Mouse (Mus musculus) cerebellum, postnatal 10 days (tissue): ENCODE results near the gene C9orf72.
A peak's percentile ranks its signal among the peaks of the same experiment; 100 is the strongest.
"Not testable (repeated sequence)": the region's sequence is repeated elsewhere in the genome, so short reads cannot be mapped to it uniquely, and the experiment has no call there.

Source experiments
- DNase-seq, 2 experiments: peaks; one replicate each; pipeline ENCODE4 v3.0.0; 2021; ENCODE audit warnings: mixed read lengths in 2 of 2

Gene C9orf72

DNA sequence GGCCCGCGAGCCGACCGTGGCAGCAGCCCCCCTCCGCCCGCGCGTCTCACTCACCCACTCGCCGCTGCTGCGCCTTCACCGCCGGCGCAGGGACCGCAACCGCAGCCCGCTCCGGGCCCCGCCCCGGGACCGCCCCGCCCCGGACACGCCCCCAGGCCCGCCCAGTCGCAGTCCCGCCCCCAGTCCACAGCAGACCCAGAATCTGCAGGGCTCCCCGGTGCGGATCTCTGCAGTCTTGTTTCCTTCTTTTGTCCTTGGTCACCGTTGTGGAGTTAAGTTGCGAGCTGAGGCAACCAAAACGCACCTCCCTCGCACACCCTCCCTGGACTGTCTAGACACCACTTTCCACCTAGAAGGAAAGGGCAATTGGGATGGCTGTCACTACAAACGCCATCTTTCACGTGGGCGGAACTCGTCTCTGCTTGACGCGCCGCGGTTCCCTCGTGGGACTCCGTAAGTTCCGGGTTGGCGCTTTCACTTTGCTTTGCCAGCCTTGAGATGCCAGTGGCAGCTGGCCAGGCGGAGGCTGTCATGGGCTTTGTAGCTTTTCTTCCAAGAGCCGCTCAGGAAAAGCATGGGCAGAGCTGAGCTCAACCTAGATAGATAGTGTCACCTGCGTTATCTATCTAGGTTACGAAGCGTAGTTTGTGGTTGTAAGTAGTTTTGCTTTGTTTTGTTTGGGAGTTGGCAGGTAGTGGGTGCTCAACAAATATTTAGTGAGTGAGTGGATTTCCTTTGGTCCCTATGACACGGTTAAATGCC lies at the start of gene C9orf72:
C9orf72 (minus strand) TSS at position 442 of the 762 bp plus-strand sequence.
- DNase-seq = peak; percentile 98

DNA sequence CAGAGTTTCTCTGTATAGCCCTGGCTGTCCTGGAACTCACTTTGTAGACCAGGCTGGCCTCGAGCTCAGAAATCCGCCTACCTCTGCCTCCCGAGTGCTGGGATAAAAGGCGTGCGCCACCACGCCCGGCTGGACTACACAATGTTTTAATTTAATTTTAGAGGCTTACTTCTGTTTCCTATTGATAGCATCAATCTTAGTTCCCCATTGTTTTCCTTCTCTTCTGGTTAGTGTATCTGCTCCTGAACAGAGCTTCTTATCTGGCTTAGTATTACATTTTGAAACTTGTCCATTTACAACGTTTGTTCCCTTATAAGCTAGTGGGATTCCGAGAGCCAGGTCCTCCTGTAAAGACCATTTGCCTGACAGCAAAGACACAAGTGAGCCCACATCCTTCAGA lies 33.0 kb upstream of the C9orf72 start:
- DNase-seq = no peak

GRCm38 (mm10) chr4:35244023-35244422 lies 18.0 kb upstream of the C9orf72 start:
- no peak for DNase-seq

DNA sequence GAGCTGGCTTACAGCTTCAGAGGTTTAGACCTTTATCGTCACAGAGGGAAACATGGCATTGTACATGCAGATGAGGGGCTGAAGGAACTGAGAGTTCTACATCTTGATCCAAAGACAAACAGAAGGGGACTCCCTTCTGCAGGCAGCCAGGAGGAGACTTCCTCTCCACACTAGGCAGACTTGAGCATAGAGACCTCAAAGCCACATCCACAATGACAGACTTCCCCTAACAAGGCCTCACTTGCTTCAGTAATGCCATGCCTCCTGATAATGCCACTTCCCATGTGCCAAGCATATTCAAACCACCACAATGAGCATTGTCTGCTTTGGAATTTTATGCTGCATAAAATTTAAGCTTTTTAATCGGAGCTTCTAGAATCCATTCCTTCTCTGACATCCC lies 15.8 kb upstream of the C9orf72 start:
- DNase-seq = no peak

- no peak for DNase-seq
Measured at GRCm38 (mm10) chr4:35238696-35239095, 12.7 kb upstream of the C9orf72 start.

GRCm38 (mm10) chr4:35238240-35238639 lies 12.3 kb upstream of the C9orf72 start:
- DNase-seq = not testable (repeated sequence)

DNA sequence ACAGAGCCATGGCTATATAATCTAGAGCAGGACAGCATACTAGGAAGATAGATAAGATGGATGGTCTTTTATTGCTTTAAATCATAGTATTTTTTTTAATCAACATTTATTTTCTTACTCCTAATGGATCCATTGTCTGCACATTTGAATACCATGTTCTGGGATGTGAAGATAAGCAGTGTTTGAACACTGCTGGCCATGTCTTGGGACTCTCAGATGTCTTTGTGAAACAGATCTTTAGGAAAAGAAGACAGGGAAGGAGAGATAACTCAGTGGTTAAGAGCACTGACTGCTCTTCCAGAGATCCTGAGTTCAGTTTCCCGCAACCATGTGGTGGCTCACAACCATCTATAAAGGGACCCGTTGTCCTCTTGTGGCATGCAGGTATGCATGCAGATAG lies 10.3 kb upstream of the C9orf72 start:
- DNase-seq = no peak

DNA sequence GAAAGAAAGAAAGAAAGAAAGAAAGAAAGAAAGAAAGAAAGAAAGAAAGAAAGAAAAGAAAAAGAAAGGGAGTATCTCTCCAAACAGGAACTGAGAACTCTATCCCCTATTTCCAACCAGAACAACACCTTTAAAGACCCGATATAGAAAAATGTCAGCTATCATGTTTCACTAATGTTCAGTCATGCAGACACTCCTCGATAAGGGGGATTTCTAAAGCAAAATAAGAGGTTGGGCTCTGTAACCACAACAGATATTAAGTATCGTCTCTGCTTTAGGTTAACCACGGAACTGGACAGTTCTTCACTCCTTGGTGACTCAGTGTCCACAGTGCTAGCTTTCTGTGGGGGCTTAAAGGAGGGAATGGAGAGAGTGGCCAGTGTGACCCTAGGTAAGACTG lies 2.3 kb upstream of the C9orf72 start:
- DNase-seq = no peak

- no peak for DNase-seq
Measured at GRCm38 (mm10) chr4:35226496-35226992, 569 bp upstream of the C9orf72 start.

GRCm38 (mm10) chr4:35225141-35225733 lies 738 bp downstream of the C9orf72 start:
- DNase-seq = no peak

DNA sequence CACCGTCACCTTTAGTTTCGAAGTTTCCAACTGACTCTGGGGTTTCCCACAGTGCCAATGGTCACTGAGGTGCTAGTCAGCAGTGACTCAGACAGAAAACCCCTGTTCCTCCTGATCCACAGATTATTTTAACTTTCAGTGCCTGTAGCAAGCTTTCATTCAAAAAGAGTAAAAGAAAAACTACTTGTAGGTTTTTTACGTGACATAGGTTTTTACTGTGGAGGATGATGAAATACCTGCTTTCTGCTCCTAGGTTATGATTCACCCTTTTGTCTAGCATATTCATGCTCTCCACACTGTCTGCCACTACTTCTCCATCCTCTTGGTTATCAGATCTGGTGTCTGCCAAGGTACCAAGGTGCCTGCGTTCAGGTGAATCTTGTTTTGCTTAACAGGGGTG lies 1.9 kb downstream of the C9orf72 start:
- DNase-seq = no peak

DNA sequence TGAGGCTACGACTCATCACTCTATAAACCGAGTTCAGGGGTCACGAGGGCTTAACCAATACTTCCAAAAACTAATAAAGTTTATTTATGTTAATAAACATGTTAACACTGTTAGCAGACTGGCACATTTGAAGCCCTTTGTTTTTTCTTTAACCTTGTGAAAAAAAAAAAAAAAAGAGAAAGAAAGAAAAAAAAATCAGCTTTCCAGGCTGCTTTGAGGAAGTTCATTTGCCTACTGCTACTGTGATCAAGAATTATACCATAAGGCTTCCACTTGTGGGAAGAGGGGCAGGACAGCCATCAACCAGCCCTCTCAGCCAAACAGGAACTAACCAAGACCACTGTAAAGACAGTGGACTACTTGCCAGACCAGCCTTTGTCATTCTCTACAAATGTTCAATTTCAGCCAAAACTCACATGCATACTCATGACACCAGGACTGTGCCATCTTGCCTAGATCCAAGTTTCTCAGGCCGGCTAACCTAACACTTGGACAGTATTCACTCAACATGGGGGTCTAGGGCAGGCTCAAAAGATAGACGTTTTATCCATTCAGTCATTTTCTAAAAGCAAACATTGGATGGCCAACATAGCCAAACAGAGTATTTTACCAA lies 2.5 kb downstream of the C9orf72 start:
- no peak for DNase-seq

- DNase-seq = no peak
Measured at GRCm38 (mm10) chr4:35221903-35222302, 4.1 kb downstream of the C9orf72 start.

DNA sequence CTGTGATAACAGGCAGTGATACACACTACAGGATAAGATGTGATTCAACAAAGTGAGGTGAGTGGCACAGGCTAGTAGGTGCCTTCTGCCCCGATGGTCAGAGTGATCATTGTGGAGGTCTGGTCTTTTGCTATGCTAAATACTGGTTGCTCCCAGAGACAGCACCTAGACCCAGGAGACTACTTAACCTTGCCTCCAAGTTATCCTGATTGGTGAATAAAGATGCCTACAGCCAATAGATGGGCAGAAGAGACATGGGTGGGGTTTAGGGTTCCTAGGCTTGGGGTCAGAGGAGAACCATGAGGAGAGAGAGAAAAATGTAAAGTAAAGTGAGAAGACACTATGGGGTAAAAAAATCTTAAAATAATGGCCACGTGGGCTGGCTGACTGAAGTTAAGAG lies 4.8 kb downstream of the C9orf72 start:
- DNase-seq = no peak

GRCm38 (mm10) chr4:35220108-35220731 lies 5.8 kb downstream of the C9orf72 start:
- DNase-seq = no peak

DNA sequence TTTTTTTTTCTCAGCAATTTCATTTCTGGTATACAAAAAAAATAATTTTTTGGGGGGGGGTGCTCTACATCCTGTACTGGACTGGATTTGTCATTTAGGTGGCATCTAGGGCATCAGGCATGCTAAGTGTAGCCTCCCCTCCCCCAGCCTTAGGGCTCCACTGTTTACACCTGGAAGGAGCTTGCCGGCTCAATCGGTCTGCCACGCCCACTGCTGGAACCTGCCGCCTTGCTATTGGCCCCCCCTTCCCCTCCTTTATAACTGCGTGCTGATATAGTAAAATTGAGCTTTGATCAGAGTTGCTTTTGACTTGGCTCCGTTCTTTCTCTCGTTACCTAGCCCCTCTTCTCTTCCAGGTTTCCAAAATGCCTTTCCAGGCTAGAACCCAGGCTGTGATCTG lies 21.3 kb downstream of the C9orf72 start:
- DNase-seq = peak in 1 of 2 experiments; percentile 10

DNA sequence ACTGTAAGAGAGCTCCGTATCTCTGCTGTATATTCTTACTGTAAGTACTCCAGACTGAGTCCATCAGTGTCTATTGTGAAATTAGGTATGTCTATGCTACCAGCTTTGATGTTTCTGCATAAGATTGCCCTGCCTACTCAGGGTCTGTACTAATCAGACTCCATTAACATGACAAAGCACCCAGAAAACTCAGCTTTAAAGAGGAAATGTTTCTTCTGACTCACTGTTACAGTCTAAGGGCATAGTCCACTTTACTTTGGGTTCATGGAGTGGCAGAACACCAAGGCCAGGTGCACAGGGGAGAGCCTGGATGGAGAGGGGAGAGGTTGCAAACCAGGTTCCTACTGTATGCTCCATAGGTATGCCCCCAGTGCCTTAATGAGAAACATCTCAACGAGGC lies 22.3 kb downstream of the C9orf72 start:
- no peak for DNase-seq

DNA sequence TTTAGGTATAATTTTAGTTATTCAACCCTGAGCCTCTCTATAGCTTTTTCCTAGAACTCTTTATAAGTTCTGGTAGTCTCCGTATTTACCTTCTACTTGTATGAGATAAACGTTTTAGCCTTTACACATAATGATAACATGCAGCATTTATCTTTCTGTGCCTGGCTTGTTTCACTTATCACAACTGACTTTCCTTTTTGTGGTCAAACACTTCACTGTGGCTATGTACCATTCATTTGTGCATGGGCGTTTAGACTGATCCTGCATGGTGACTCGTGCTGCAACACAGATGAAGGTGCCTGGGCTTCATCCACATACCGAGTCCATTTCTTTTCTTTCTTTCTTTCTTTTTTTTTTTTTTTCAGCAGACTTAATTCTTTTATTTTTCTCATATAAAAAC lies 24.3 kb downstream of the C9orf72 start:
- no peak for DNase-seq

DNA sequence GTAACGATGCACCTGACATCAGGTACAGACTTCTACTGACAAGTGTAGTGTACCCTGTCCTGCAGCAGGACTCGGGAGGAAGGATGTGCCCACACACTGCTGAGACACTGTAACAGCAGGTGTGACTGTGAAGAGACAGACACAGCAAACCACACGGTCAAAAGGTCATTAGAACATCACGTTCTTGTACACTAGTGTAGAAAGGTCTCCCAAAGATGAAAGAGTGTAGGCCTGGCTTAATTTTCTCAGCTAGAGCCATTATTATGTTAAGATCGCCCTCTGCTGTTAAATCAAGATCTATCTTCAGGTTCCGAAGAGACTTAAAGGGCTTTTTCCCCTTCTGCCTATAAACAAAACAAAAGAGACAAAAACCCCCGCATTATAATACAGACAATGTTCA lies 33.2 kb downstream of the C9orf72 start:
- DNase-seq = peak in 1 of 2 experiments; percentile 56

DNA sequence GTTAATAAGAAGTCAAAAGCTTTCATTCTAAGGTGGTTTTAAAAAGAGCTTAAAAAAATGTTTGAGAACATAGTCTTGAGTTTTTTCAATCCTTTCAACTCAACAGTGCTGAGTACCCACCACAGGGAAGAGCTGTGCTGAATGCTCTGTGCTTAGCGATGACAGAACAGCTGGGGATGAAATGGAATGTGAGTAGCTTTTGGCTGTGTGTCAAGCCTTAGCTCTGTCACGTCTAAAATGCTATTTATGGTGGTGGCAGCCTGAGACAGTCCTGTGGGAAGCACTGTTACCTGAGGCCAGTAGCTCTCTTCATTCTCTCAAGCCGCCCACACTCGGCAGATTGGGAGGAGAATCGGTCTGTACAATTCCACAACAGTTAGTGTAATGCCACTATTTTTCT lies 36.2 kb downstream of the C9orf72 start:
- peak in 1 of 2 experiments; percentile 8 for DNase-seq

DNA sequence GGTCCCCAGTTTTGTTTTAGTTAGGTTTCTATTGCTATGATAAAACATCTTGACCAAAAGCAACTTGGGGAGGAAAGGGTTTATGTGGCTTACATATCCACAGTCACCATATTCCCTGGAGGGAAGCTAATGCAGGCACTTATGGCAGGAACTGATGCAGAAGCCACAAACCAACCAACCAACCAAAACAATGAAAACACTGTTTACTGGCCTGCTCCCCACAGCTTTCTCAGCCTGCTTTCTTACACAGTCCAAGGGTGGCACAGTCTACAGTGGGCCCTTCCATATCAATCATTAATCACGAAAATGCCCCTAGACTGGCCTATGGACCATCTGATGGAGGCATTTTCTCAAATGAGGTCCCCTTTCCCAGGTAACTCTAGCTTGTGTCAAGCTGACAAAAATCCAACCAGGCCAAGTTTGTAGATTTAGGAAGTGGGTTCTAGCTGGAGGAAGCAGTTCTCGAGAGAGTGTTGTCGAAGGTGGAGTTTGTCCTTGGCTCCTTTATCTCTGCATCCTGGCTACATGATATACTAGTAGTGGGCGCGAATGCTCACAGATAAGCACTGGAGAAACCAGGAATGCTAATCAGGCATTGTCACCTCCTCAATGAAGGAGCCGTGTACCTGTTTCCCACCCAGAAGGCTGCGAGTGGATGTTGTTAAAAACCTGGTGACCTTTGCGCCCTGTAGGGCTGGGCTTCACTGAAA lies 38.2 kb downstream of the C9orf72 start:
- DNase-seq = no peak

DNA sequence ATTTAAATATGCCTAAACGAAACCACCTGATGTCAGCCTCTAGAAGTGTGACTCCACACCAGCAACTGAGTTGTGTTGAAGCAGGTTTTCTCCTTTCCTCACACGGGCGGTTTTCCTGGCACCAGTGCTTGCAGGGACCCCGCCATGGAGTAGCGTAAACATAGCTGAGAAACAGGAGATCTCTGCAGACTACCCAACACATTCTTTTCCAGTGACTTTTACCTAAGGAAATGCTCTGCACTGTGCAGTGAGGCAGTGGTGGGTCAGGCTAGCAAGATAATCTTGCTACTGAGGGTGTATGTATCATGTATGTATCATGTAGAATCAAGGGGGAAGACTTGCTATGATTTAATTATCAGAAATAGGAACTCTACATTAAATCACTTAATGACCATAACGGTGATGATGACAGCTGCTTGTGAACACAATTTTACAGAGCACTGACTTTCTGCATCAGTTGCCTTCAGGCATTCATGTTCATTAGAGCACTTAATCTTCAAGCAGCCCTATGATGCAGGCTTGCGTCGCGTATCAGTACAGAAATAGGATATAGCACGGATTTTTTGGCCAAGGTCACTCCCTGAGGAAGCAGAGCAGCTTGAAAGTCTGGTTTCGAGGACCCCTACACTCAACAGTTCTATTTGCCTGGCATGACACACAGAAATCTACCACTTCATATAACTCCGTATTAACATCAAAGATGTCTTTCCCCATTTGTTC lies 47.9 kb downstream of the C9orf72 start:
- no peak for DNase-seq
